Mouse (Mus musculus) erythroblast, embryonic 14.5 days (primary cell): ENCODE measurements around the gene Prkce. TPM values are rescaled to one million over a fixed set of nuclear protein-coding genes. Genes with fewer than 3 reads are reported as not detected.
A peak's percentile ranks its signal among the peaks of the same experiment; 100 is the strongest.

ENCODE experiments used
- H3K27me3 ChIP-seq: 2 replicates; pipeline ENCODE4 v1.6.1; 2012; ENCODE audit warnings: inconsistent platforms; ENCODE audit not compliant: control insufficient read depth
- H3K36me3 ChIP-seq: 2 replicates; pipeline ENCODE4 v1.6.1; 2012; ENCODE audit warnings: mild to moderate bottlenecking, inconsistent platforms; ENCODE audit not compliant: control insufficient read depth
- H3K4me1 ChIP-seq: 2 replicates; pipeline ENCODE4 v1.6.1; 2012; ENCODE audit warnings: inconsistent platforms; ENCODE audit not compliant: control insufficient read depth
- H3K4me3 ChIP-seq: replicated peaks from 2 replicates; pipeline ENCODE3; 2012; ENCODE audit warnings: moderate library complexity, mild to moderate bottlenecking, inconsistent platforms
- H3K9me3 ChIP-seq: 2 replicates; pipeline ENCODE4 v1.6.1; 2012; ENCODE audit warnings: low read length, inconsistent platforms, mixed read lengths; ENCODE audit not compliant: control insufficient read depth
- GATA1 ChIP-seq: IDR thresholded peaks from 2 replicates; pipeline ENCODE4 v1.6.1; 2012; ENCODE audit warnings: low read length, inconsistent platforms, mixed read lengths
- TAL1 ChIP-seq: IDR thresholded peaks from 3 replicates; pipeline ENCODE4 v1.6.1; 2012; ENCODE audit warnings: low read length, inconsistent platforms, mixed read lengths
- polyA plus RNA-seq: library from polyadenylated mRNA; stranded (reverse); fragments of >175 nt; gene quantifications from 2 replicates; pipeline ENCODE4 v1.2.3, GENCODE M21; 2012

The Prkce gene
- polyA plus RNA-seq, 1 experiment = 0.04 TPM

DNA sequence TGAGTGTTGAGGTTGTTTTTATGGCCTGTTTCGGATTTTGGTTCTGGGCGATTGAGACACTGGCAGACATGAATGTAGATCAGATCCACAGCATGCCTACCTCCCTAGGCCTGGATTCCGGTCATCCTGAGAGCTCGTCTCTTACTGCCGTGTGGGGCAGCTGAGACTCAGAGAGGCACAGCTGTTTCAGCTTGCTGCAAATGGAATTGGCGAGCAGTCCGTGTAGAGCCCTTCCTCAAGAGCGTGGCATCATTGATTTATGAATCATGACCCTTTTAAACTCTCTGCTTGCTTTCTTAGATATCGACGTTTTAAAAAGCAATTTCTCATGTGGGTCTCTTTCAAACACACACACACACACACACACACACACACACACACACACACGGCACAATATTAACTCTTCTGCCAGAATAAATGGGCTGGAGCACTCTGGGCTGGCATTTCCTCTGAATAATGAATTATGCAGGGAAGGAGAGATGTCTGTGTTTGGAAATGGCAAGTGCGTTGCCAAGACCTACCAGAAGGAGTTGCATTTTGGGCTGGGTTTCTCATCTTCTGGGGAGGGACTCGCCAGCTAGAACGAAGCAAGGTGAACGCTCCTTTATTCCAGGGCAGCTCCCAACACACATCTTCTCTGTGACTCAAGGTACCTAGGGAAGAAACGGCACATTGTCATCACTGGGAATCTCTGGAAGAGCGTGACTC lies 137.5 kb downstream of the Prkce start:
- Histone ChIP-seq H3K27me3 (no peaks in the 10 kb centered on the region), H3K4me3 (no peak overlapping the region), H3K4me1 (peaks cover 50% of the 10 kb centered on the region), H3K36me3 (no peaks in the 10 kb centered on the region), H3K9me3 (no peaks in the 10 kb centered on the region)
- TF ChIP-seq TAL1 (no peak), GATA1 (no peak)

- Histone ChIP-seq H3K9me3 (no peaks in the 10 kb centered on the region), H3K4me3 (no peak overlapping the region), H3K36me3 (no peaks in the 10 kb centered on the region), H3K4me1 (peaks cover 44% of the 10 kb centered on the region), H3K27me3 (no peaks in the 10 kb centered on the region)
- TF ChIP-seq TAL1 = no peak
Measured at GRCm38 (mm10) chr17:86306161-86306560, 138.6 kb downstream of the Prkce start.

- peak; percentile 88 for TF ChIP-seq GATA1
- peak; percentile 85 for TF ChIP-seq TAL1
- Histone ChIP-seq H3K27me3 (peaks cover 2% of the 10 kb centered on the region; the same call in 1 of the 2 replicates), H3K4me1 (peaks cover 43% of the 10 kb centered on the region), H3K36me3 (no peaks in the 10 kb centered on the region), H3K4me3 (no peak overlapping the region), H3K9me3 (no peaks in the 10 kb centered on the region)
Measured at GRCm38 (mm10) chr17:86313413-86314139, 146.0 kb downstream of the Prkce start.

- H3K9me3 ChIP-seq = no peaks in the 10 kb centered on the region
- no peaks in the 10 kb centered on the region for H3K36me3 ChIP-seq
- peaks cover 40% of the 10 kb centered on the region for H3K4me1 ChIP-seq
- TF ChIP-seq GATA1 = no peak
- no peak for TF ChIP-seq TAL1
- H3K27me3 ChIP-seq = peaks cover 2% of the 10 kb centered on the region; the same call in 1 of the 2 replicates
- H3K4me3 ChIP-seq = no peak overlapping the region
Measured at GRCm38 (mm10) chr17:86315874-86316273, 148.3 kb downstream of the Prkce start.

- no peak for TF ChIP-seq TAL1
- no peak for TF ChIP-seq GATA1
- no peak overlapping the region for H3K4me3 ChIP-seq
- H3K36me3 ChIP-seq = no peaks in the 10 kb centered on the region
- no peaks in the 10 kb centered on the region for H3K9me3 ChIP-seq
- H3K27me3 ChIP-seq = peaks cover 2% of the 10 kb centered on the region; the same call in 1 of the 2 replicates
- peaks cover 37% of the 10 kb centered on the region for H3K4me1 ChIP-seq
Measured at GRCm38 (mm10) chr17:86316771-86317170, 149.2 kb downstream of the Prkce start.

DNA sequence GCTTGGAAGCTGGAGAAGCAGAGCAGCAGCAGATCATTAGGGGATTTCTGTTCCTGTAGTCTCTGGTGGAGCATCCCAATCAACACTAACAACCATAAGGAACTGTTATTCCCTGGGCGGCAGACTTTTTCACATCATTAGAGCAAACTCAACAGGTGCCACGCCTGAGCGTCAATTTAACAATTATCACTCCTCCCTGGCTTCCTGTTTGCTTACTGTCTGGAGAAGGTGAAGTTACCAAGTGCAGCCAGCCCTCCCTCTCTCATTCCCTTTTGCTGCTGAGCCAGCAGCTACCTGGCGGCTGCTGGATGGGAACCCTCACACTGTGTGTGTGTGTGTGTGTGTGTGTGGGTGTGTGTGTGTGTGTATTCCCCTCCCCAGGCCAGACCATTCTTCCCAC lies 149.6 kb downstream of the Prkce start:
- Histone ChIP-seq H3K9me3 (no peaks in the 10 kb centered on the region), H3K36me3 (no peaks in the 10 kb centered on the region), H3K4me1 (peaks cover 35% of the 10 kb centered on the region), H3K4me3 (no peak overlapping the region), H3K27me3 (peaks cover 2% of the 10 kb centered on the region; the same call in 1 of the 2 replicates)
- no peak for TF ChIP-seq TAL1
- TF ChIP-seq GATA1 = no peak

DNA sequence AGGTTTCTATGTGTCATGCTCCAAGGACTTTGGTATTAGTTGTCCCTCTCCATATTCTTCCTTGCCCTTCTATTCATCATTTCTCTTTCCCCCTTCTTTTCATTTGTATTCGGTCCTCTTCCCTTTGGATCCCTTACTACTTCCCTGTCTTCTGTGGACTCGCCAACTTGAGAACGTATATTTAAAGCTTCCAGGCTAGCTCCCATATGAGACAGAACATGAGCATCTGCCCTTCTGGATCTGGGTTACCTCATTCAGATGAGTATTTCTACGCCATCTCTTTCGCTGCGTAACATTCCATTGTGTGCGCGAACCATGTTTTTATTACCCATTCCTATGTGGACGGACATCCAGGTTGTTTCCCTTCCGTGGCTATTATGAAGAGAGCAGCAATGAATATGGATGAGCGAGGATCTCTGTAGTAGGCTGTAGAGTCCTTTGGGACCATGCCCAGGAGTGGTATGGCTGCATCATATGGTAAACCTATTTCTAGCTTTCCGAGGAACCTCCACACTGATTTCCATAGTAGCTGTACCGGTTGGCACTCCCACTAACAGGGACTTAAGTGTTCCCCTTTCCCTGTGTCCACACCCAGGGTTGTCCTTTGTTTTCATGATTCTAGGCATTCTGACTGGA lies 152.5 kb downstream of the Prkce start:
- no peaks in the 10 kb centered on the region for H3K36me3 ChIP-seq
- TF ChIP-seq GATA1 (no peak), TAL1 (no peak)
- peaks cover 2% of the 10 kb centered on the region; the same call in 1 of the 2 replicates for H3K27me3 ChIP-seq
- no peak overlapping the region for H3K4me3 ChIP-seq
- H3K4me1 ChIP-seq = peaks cover 11% of the 10 kb centered on the region
- no peaks in the 10 kb centered on the region for H3K9me3 ChIP-seq

GRCm38 (mm10) chr17:86322840-86323239 lies 155.3 kb downstream of the Prkce start:
- peaks cover 4% of the 10 kb centered on the region for H3K4me1 ChIP-seq
- H3K4me3 ChIP-seq = no peak overlapping the region
- no peaks in the 10 kb centered on the region; the same call in 1 of the 2 replicates for H3K27me3 ChIP-seq
- H3K36me3 ChIP-seq = no peaks in the 10 kb centered on the region
- H3K9me3 ChIP-seq = no peaks in the 10 kb centered on the region
- no peak for TF ChIP-seq TAL1

- H3K9me3 ChIP-seq = no peaks in the 10 kb centered on the region
- H3K27me3 ChIP-seq = no peaks in the 10 kb centered on the region; the same call in 1 of the 2 replicates
- no peaks in the 10 kb centered on the region for H3K36me3 ChIP-seq
- peaks cover 4% of the 10 kb centered on the region for H3K4me1 ChIP-seq
- TF ChIP-seq TAL1 (no peak), GATA1 (no peak)
- no peak overlapping the region for H3K4me3 ChIP-seq
Measured at GRCm38 (mm10) chr17:86323310-86323709, 155.7 kb downstream of the Prkce start.
